10 mouse cellular contexts compared by ENCODE assay signal in genomic region chr15:62098791-62099660, GRCm38 (mm10).
A peak's percentile ranks its signal among the peaks of the same experiment; 100 is the strongest.
DNase-seq lines count a peak whose midpoint lies in the region; ATAC-seq and TF ChIP-seq lines count a peak whose summit lies in the region.
"Had no signal": no experiment of that assay in that cellular context is flagged by ENCODE, and none has a peak within 500 bp of the region (broad histone marks: within the 10 kb centered on the region; RNA-seq: fewer than 3 reads in every experiment).

No protein-coding gene starts in this region.

- no peaks in the 10 kb centered on the region for H3K36me3 ChIP-seq in stomach, embryonic 14.5 days (ENCODE audit: control insufficient read depth, insufficient read depth, low read length)
- H3K36me3 ChIP-seq: embryonic facial prominence, embryonic 15.5 days; midbrain, embryonic 12.5 days had no signal

- DNase-seq in gastrocnemius, adult 2 months: peak; percentile 68
- no peak for DNase-seq in gastrocnemius, adult 18-20 months (ENCODE audit: low spot score)
- DNase-seq in gastrocnemius, postnatal 25 days: peak; percentile 50
- DNase-seq in kidney, postnatal 14 days: peak; percentile 76
- no peak for DNase-seq in layer of hippocampus, adult 11-12 months (ENCODE audit: low spot score)
- DNase-seq in frontal cortex, postnatal 36 days (ENCODE audit: low spot score in 2 of 2): no peak
- no peak for DNase-seq in spleen, postnatal 14 days (ENCODE audit: low spot score in 2 of 2)

- H3K9me3 ChIP-seq in stomach, embryonic 14.5 days (ENCODE audit: control insufficient read depth, low read depth, low read length): no peaks in the 10 kb centered on the region; the same call in 1 of the 2 replicates
- H3K9me3 ChIP-seq: embryonic facial prominence, embryonic 15.5 days had no signal

- ATAC-seq in stomach, embryonic 14.5 days (ENCODE audit: insufficient number of reproducible peaks, insufficient read depth, low FRiP score, low read depth): peak; percentile 61; the same call in 1 of the 2 replicates

- no peaks in the 10 kb centered on the region for H3K27me3 ChIP-seq in stomach, embryonic 14.5 days (ENCODE audit: control insufficient read depth, insufficient read depth, low read length)
- H3K27me3 ChIP-seq: embryonic facial prominence, embryonic 15.5 days had no signal

- WGBS in stomach, embryonic 14.5 days: 39% methylated on average over 16 of the region's 16 CpGs

- H3K27ac ChIP-seq in gastrocnemius, adult 2 months: peak overlapping the region; percentile 65
- H3K27ac ChIP-seq in stomach, embryonic 14.5 days (ENCODE audit: low read length): no peak overlapping the region
- H3K27ac ChIP-seq: embryonic facial prominence, embryonic 15.5 days; midbrain, embryonic 12.5 days had no signal

- no peak overlapping the region for H3K4me2 ChIP-seq in stomach, embryonic 14.5 days (replicated peaks; ENCODE audit: low read depth, low read length)
- H3K4me2 ChIP-seq: embryonic facial prominence, embryonic 15.5 days; midbrain, embryonic 12.5 days had no signal

- TF ChIP-seq CTCF in gastrocnemius, adult 2 months (IDR thresholded peaks at IDR 0.05): no peak

- intact Hi-C loops in gastrocnemius, adult 2 months (cut with DNase I): no loop called here

- H3K4me1 ChIP-seq in stomach, embryonic 14.5 days (ENCODE audit: control insufficient read depth, insufficient read depth, low read length): 0 out of 2 replicates have a peak, but pooled peaks cover 8% of the 10 kb centered on the region
- H3K4me1 ChIP-seq: midbrain, embryonic 12.5 days had no signal

- no peak overlapping the region for H3K4me3 ChIP-seq in gastrocnemius, adult 2 months
- H3K4me3 ChIP-seq in stomach, embryonic 14.5 days (ENCODE audit: low read depth, low read length): no peak overlapping the region
- H3K4me3 ChIP-seq: embryonic facial prominence, embryonic 15.5 days; midbrain, embryonic 12.5 days had no signal

- no peak overlapping the region for H3K9ac ChIP-seq in stomach, embryonic 14.5 days (replicated peaks; ENCODE audit: low read depth, low read length)
- H3K9ac ChIP-seq: embryonic facial prominence, embryonic 15.5 days; midbrain, embryonic 12.5 days had no signal

Comparison
In these comparisons a context has a peak if more than half of its experiments do, and no peak if none do; other contexts are left out.
1. DNase-seq: peak in gastrocnemius, adult 2 months (single experiment), gastrocnemius, postnatal 25 days (single experiment) and kidney, postnatal 14 days (single experiment); none in gastrocnemius, adult 18-20 months (single experiment), layer of hippocampus, adult 11-12 months (single experiment), frontal cortex, postnatal 36 days (0 of 2) and spleen, postnatal 14 days (0 of 2).